Mouse (Mus musculus) cortical plate, adult 2 months (tissue): ENCODE measurements at regions not wholly inside any gene's neighbourhood (a gene's known extent, or its start where the extent isn't known, plus 50 kb on each side); places are given as distances from the start of the nearest gene placed in this dataset.

Experiments
- CTCF ChIP-seq: fragments of 200-500 bp; IDR thresholded peaks from 2 replicates; pipeline ENCODE4 v1.5.1; 2011; ENCODE audit warnings: mild to moderate bottlenecking, control low read depth, low read length; ENCODE audit not compliant: insufficient read depth; ENCODE audit errors: extremely low read depth
- POLR2A ChIP-seq: fragments of 200-500 bp; IDR thresholded peaks from 2 replicates; pipeline ENCODE4 v1.6.1; 2011; ENCODE audit warnings: mild to moderate bottlenecking, low read length, control low read depth; ENCODE audit not compliant: insufficient read depth; ENCODE audit errors: extremely low read depth

- no peak for TF ChIP-seq CTCF
- TF ChIP-seq POLR2A, result no peak
These were observed 108.9 kb upstream of the D1Pas1 start for GRCm38 (mm10) chr1:186858285-186858684.
